Mouse (Mus musculus) brain, embryonic 18.5 days (tissue): ENCODE results near the gene Lenep.

Experiments
- DNase-seq: peaks from one replicate; pipeline ENCODE4 v3.0.0-alpha.2; 2012; ENCODE audit warnings: low read depth, low spot score

Lenep gene

GRCm38 (mm10) chr3:89391663-89392511 is 10.7 kb downstream of the Lenep start:
- no peak for DNase-seq

GRCm38 (mm10) chr3:89390699-89391662 is 11.6 kb downstream of the Lenep start:
- DNase-seq: no peak

GRCm38 (mm10) chr3:89390111-89390515 is 12.5 kb downstream of the Lenep start:
- DNase-seq: no peak

- no peak for DNase-seq
Observed at GRCm38 (mm10) chr3:89388901-89389740, 13.5 kb downstream of the Lenep start.

- DNase-seq: no peak
Observed at GRCm38 (mm10) chr3:89388134-89388881, 14.3 kb downstream of the Lenep start.

- DNase-seq: no peak
Observed at GRCm38 (mm10) chr3:89387632-89388031, 15.0 kb downstream of the Lenep start.

GRCm38 (mm10) chr3:89386438-89387420 is 15.9 kb downstream of the Lenep start:
- no peak for DNase-seq

- DNase-seq: no peak
Observed at GRCm38 (mm10) chr3:89385451-89385850, 17.1 kb downstream of the Lenep start.

- no peak for DNase-seq
Observed at GRCm38 (mm10) chr3:89384331-89385076, 18.1 kb downstream of the Lenep start.

- DNase-seq: no peak
Observed at GRCm38 (mm10) chr3:89383651-89384255, 18.8 kb downstream of the Lenep start.

GRCm38 (mm10) chr3:89382950-89383349 is 19.6 kb downstream of the Lenep start:
- no peak for DNase-seq

GRCm38 (mm10) chr3:89382033-89382882 is 20.3 kb downstream of the Lenep start:
- no peak for DNase-seq

- no peak for DNase-seq
Observed at GRCm38 (mm10) chr3:89381233-89381632, 21.4 kb downstream of the Lenep start.

- DNase-seq: no peak
Observed at GRCm38 (mm10) chr3:89380711-89381110, 21.9 kb downstream of the Lenep start.

GRCm38 (mm10) chr3:89380291-89380690 is 22.3 kb downstream of the Lenep start:
- DNase-seq: no peak

- no peak for DNase-seq
Observed at GRCm38 (mm10) chr3:89379388-89380131, 23.0 kb downstream of the Lenep start.
